Mouse (Mus musculus): ENCODE measurements around the gene Tppp.
A peak's percentile ranks its signal among the peaks of the same experiment; 100 is the strongest.
"Not testable (repeated sequence)": the region's sequence is repeated elsewhere in the genome, so short reads cannot be mapped to it uniquely, and the experiment has no call there.

Tppp gene

DNA sequence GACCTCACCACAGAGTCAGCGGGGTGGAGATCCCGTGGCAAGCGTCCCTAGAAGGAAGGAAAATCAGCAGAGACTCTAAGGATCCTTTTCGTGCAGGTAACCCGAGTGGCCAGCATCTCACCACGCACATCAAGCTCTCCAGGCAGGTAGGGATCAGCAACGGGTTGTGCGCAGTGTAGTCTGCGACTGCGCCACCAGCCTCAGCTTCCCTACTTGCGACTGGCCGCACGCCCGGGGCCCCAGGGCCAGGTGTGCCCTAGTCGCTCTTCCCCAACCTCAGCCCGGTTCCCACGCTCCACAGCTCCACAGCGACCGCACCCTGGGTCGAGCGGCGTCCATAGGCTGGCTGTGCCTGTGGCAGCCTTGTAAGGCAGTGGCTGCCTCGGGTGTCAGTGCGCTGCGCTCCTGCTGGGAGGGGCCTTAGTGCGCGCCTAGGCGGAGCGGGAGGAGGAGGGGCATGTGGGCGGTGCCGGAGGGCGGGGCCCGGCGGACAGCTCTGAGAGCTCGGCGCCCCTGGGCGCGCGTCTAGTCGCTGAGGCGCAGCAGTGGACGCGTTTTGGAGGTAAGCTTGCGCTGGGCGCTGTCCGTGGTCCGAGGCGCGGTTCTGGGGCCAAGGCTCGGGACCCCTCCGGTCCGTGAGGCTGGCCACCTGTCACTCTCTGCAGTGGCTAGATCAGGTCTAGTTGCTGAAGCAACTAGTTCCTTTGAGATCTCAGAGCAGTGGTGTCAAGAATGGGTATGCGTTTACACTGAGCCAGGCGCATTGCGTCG lies at the start of gene Tppp:
Gene Tppp (plus strand): TSS at position 460 of the 771 bp plus-strand sequence.
- peak; percentile 97 for DNase-seq

- DNase-seq, result no peak
Observed at GRCm38 (mm10) chr13:73960117-73960652, 49.0 kb upstream of the Tppp start.

DNA sequence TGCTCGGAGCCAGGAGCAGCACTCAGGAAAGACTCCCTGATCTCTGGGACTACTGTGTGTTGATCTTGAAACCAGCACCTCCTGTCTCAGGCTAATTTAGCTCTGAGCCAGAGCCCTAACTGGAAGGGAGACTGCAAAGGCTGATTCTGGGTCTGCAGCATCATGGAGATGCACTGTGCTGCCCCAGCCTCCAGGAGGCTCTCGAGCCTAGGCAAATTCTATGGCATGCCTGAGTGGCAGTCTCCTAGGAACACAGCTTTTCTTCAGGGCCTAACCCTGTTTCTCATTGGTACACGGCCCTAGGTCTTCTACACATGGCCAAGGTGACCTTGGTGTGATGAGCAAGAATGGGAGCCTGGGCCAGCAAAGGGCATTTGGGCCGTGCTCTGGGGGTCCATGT lies 48.0 kb upstream of the Tppp start:
- DNase-seq, result peak; percentile 21

DNA sequence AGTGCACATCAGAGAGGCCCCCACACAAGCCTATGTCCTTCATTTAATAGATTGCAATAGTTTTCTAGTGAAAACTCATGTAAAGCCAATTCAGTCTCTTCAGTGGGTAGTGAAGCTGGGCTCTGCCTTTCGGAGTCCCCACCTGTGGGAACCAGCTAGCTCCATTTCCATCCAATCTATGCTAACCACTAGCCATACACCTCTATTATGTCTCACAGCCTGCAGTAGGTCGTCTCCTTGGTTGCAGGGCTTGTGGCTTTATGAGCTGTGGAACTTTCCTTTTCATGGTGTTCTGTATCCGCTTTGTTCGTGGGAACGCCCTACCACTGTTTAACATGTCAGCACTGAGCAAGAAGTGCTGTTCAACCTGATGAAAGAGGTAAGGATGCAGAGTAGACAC lies 45.7 kb upstream of the Tppp start, which contains the start of gene Zdhhc11:
Gene Zdhhc11 (plus strand): TSS at position 301 of the 400 bp plus-strand sequence.
- no peak for DNase-seq

DNA sequence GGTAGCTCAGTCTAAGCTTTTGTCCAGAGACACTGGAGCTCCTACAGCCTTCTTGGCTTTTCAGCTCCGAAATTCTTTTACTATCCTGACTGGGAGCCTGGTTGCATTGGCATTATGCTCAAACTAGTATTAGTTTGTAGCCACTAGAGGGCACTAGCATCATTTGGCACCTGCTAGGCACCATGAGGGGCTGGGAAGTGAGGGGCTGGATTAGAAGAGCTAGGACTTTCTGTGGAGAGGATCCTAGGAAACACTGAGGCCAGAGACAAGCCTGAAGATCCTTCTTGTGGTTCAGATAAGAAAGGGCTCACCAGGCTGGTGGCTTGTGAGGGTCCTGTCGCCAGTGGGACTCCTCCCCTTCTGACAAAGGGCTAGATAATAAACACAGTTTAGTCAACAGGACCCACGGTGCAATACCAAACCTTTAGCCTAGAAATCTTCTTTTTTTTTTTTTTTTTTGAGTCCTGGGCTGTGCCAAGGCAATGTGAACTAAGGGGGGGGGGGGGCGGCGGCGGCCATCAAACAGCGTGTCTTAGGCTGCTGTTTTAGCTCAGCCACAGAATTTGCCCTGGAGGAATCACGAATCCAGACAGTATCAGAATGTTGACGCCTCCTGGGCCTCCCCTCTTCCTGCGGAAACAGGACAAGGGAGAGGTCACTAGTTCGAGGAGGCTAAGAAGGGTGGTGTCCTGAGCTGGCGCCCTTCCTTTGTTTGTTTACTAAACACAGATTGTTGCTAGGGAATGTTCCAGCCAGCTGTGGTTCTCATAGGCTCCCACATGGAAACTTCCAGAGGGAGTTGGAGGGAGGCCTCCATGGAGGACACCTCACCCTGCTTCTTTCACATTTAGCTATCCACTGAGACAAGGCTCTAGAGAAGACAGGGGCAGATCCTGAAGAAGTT lies 38.4 kb upstream of the Tppp start:
- peak; percentile 95 for DNase-seq

DNA sequence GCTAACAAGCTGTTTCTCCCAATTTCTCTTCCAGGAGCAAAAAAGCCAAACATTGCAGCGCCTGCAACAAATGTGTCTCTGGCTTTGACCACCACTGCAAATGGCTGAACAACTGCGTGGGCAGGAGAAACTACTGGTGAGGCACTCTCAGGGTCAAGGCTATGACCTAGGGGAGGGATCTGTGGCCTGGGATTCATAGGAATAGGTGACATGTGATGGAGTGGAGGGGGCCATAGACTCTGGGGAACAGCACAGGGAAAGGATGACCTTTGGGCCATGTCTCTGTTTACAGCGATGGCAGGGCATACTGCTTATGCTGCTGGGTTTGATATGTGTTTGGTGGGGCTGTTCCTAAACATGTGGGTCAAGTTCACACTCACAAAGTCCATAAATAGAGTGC lies 34.7 kb upstream of the Tppp start:
- DNase-seq, result peak; percentile 64

- no peak for DNase-seq
Observed at GRCm38 (mm10) chr13:73976935-73977334, 32.3 kb upstream of the Tppp start.

DNA sequence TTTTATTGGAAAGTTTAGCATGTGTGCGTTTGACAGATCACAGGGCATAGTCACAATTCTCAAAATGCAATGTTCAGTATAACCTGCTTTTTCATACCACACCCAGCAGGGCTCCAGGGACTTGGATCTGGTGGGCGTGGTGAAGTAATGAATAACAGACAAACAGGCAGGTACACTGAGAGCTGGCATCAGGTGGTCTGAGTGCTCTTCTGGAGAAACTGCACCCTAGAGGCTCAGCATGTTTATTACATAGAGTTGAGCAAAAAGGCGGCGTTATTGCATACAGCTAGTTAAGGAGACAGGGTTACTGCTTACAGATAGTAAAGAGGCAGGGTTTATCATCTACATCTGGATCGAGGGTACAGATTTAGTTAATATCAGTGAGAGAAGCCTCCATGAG lies 18.9 kb upstream of the Tppp start:
- no peak for DNase-seq

GRCm38 (mm10) chr13:73990761-73991160 lies 18.4 kb upstream of the Tppp start:
- no peak for DNase-seq

- no peak for DNase-seq
Observed at GRCm38 (mm10) chr13:73991267-73991666, 17.9 kb upstream of the Tppp start.

DNA sequence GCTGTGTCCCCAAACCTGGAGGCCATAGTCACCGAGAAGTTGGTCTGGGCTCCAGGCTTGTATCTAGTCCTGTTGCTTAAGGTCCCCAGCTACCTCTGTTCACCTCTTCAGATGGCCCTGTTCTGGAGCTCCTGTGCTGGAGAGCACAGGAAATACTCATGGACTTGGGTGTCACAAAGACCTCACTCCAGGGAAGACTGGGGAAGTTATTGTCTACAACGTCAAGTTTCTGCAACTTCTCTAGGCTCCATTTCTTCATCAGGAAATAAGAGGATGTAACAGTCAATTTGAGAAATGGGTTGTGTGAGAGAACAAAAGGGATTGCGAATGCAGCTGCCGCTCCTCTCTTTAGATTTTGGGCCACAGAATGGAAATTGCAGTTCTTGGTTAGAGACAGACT lies 12.8 kb upstream of the Tppp start:
- no peak for DNase-seq

GRCm38 (mm10) chr13:74000519-74000918 lies 8.7 kb upstream of the Tppp start:
- DNase-seq, result no peak

DNA sequence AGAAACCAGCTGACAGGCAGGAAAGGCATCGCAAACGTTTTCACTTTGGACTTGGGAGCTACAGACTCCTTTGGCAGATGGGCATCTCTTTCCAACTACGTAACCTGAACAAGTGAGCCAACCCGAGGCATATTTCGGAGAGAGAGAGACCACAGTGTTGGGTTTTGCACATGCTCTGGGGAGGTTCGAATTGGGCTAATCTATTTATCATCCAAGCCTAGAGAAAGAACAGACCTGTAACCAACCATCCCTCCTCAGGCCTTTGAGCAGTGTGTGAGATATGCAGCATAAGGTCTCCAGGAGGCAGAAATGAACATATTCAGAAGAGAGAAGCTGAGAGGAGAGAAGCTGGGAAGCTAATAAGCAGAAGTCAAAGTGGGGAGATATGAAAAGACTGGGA lies 8.2 kb upstream of the Tppp start:
- DNase-seq, result no peak

GRCm38 (mm10) chr13:74001492-74001891 lies 7.7 kb upstream of the Tppp start:
- DNase-seq, result no peak

DNA sequence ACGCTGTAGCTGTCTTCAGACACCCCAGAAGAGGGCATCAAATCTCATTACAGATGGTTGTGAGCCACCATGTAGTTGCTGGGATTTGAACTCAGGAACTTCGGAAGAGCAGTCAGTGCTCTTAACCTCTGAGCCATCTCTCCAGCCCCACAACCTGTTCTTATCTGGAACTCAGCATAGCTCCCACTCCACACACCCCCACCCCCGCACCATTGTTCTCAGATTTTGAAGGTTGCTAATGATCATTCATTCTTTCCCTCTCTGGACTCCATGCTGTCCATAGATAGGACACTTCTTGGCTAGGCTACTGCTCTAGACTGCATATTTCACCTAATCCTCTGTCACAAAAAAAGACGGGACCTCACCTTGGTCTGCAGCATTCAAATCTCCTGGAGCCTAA lies 2.3 kb upstream of the Tppp start:
- DNase-seq, result not testable (repeated sequence)

GRCm38 (mm10) chr13:74008216-74008615 lies 991 bp upstream of the Tppp start:
- not testable (repeated sequence) for DNase-seq

GRCm38 (mm10) chr13:74009791-74010614 lies 796 bp downstream of the Tppp start:
- peak; percentile 83 for DNase-seq

DNA sequence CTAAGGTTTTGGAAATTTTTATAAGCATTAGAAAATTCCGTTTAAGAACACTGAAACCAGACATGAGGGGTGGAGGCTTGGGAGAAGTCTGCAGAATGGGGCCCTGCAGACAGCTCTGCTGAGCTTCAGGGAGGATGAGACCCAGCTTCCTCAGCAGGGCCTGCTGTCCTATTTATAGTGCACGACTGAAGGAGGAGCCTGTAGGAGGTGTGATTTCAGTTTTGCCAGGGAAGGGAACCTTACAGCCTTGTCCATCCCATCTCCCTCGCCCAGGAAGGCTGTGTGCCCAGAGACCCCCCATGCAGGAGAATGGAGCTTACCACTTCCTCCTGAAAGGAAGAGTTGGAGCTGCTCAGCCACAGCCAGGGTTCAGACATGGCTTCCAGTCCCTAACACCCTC lies 1.5 kb downstream of the Tppp start:
- DNase-seq, result peak; percentile 25

GRCm38 (mm10) chr13:74015908-74016307 lies 6.7 kb downstream of the Tppp start:
- DNase-seq, result no peak

DNA sequence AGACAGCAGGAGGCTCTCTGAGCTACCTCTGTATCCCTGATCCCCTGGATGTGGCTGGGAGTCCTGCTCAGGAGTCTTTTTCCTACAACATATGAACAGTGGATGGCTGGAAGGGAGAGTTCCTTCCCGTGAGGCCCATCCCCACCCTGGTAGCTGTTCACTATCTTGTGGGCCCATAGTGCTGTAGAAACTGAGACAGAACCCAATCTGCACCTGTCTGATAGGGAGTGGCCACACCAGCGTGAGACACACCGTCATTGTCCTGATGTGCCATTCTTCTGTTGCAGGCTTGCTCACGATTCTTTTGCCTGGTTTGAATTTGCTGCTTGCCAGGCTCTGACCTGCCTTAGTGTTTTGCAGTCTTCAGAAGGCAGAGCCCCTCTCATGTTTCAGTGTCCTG lies 8.2 kb downstream of the Tppp start:
- DNase-seq, result no peak

DNA sequence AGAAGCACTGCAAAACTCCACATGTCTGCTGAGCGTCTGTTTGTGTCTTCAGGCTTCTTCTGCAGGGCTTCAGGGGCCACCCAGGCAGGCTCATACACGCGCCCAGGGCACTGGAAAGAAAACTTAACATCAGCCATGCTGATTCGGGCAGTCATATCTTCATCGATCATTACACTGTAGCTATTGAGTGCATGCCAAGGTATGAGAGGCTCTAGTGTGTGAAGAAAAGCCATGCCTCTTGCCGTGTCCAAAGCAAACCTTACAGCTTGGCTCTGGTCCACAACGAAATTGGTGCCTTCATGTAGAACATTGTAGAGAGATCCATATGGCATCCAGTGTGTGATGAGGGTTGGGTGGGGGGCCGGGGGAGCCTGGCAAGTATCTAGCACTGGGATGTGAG lies 9.8 kb downstream of the Tppp start:
- DNase-seq, result not testable (repeated sequence)

All from lung, postnatal 10 days (tissue).